Mouse (Mus musculus) hindbrain, embryonic 10.5 days (tissue): ENCODE data around the gene Eif4a1. TPM values are rescaled to one million over a fixed set of nuclear protein-coding genes. Genes with fewer than 3 reads are reported as not detected.
A peak's percentile ranks its signal among the peaks of the same experiment; 100 is the strongest.
"Not testable (repeated sequence)": the region's sequence is repeated elsewhere in the genome, so short reads cannot be mapped to it uniquely, and the experiment has no call there.

Source experiments
- DNase-seq: peaks from one replicate; pipeline ENCODE4 v3.0.0-alpha.2; 2017; ENCODE audit warnings: low spot score
- H3K27ac ChIP-seq: fragments of 300-500 bp; sonication (generic); 2 replicates; pipeline ENCODE4 v1.5.1; 2016; ENCODE audit warnings: mild to moderate bottlenecking, moderate library complexity
- H3K27me3 ChIP-seq: fragments of 300-500 bp; sonication (generic); 2 replicates; pipeline ENCODE4 v1.6.1; 2016; ENCODE audit warnings: mild to moderate bottlenecking; ENCODE audit not compliant: poor library complexity, insufficient read depth, severe bottlenecking
- H3K36me3 ChIP-seq: fragments of 300-500 bp; sonication (generic); 2 replicates; pipeline ENCODE4 v1.6.1; 2016; ENCODE audit warnings: mild to moderate bottlenecking, moderate library complexity
- H3K4me1 ChIP-seq: fragments of 300-500 bp; sonication (generic); replicated peaks from 2 replicates; pipeline ENCODE4 v1.6.1; 2016; ENCODE audit warnings: mild to moderate bottlenecking
- H3K4me3 ChIP-seq: fragments of 300-500 bp; sonication (generic); 2 replicates; pipeline ENCODE4 v1.5.1; 2016; ENCODE audit warnings: mild to moderate bottlenecking, moderate library complexity
- H3K9me3 ChIP-seq: fragments of 300-500 bp; sonication (generic); 2 replicates; pipeline ENCODE4 v1.6.1; 2016; ENCODE audit warnings: mild to moderate bottlenecking, moderate library complexity
- WGBS: fragments of 180-500 bp; shearing (Covaris S2); methylation state at CpG from one replicate; pipeline ENCODE4 v1.1.7; 2016; 5-methylcytosine and 5-hydroxymethylcytosine counted together
- polyA plus RNA-seq: library from polyadenylated mRNA; unstranded; fragments of >200 nt; fragmentation: Nextera tagmentation; extraction: Ambion mirVana; gene quantifications from 2 replicates; pipeline ENCODE4 v1.2.1, GENCODE M21; 2016

Eif4a1 gene
- polyA plus RNA-seq, 1 experiment from 2014 or later = 935 TPM

DNA sequence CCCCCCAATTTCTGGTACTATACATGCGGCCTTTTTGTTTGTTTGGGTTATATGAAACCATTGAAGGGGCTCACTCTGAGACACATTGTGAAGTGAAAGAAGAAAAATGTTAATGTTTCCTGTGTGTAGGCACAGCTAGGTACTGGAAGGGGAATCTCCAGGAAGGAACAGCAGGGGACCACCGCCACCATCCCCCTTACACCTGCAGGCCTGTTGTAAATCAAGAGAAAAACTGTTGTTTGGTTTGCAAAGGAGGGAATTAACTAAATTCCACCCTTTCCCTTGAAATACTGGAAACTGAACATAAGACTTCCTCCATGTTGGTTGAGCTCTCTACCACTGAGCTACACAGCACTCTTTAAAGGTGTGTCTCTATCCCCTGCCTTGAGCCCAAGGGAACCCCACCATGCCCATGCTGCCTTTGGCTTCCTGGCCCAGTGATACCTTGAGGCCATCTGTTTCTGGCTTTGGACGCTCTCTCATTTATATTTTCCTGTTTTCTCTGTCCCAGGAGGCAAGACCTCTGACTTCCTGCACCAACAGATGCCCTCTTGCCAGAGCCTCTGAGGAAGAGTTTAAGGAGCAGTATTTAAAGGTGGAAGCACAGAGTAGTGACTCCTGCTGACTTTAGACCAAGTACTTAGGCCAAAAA is 36.5 kb upstream of the Eif4a1 start:
- no peaks in the 10 kb centered on the region for H3K9me3 ChIP-seq
- H3K4me1 ChIP-seq = peaks cover 29% of the 10 kb centered on the region

GRCm38 (mm10) chr11:69707873-69708381 is 35.7 kb upstream of the Eif4a1 start:
- no peaks in the 10 kb centered on the region for H3K9me3 ChIP-seq
- H3K36me3 ChIP-seq = no peaks in the 10 kb centered on the region
- peaks cover 22% of the 10 kb centered on the region for H3K4me1 ChIP-seq
- H3K27ac ChIP-seq = no peak overlapping the region
- H3K4me3 ChIP-seq = no peak overlapping the region
- WGBS = 87% methylated on average over 4 of the region's 4 CpGs
- H3K27me3 ChIP-seq = no peaks in the 10 kb centered on the region
- no peak for DNase-seq

More for the DNA sequence above, 36.5 kb upstream of the Eif4a1 start:
- Histone ChIP-seq H3K27me3 (no peaks in the 10 kb centered on the region), H3K4me3 (no peak overlapping the region), H3K36me3 (no peaks in the 10 kb centered on the region), H3K27ac (no peak overlapping the region)
- DNase-seq = no peak
- WGBS = 71% methylated on average over 3 of the region's 3 CpGs

- 91% methylated on average over 4 of the region's 4 CpGs for WGBS
- H3K9me3 ChIP-seq = no peaks in the 10 kb centered on the region
- no peak for DNase-seq
These were observed 35.2 kb upstream of the Eif4a1 start for GRCm38 (mm10) chr11:69707480-69707847.

GRCm38 (mm10) chr11:69706775-69707479 is 34.7 kb upstream of the Eif4a1 start:
- Histone ChIP-seq H3K36me3 (no peaks in the 10 kb centered on the region), H3K4me3 (no peak overlapping the region), H3K27me3 (no peaks in the 10 kb centered on the region), H3K9me3 (no peaks in the 10 kb centered on the region), H3K27ac (no peak overlapping the region), H3K4me1 (peaks cover 22% of the 10 kb centered on the region)
- WGBS = 48% methylated on average over 6 of the region's 6 CpGs
- DNase-seq = no peak

More at GRCm38 (mm10) chr11:69707480-69707847, 35.2 kb upstream of the Eif4a1 start:
- Histone ChIP-seq H3K27me3 (no peaks in the 10 kb centered on the region), H3K4me1 (peaks cover 22% of the 10 kb centered on the region), H3K36me3 (no peaks in the 10 kb centered on the region), H3K27ac (no peak overlapping the region), H3K4me3 (no peak overlapping the region)

- 49% methylated on average over 2 of the region's 2 CpGs for WGBS
- Histone ChIP-seq H3K27me3 (no peaks in the 10 kb centered on the region), H3K4me1 (peaks cover 18% of the 10 kb centered on the region), H3K9me3 (no peaks in the 10 kb centered on the region), H3K4me3 (no peak overlapping the region), H3K36me3 (no peaks in the 10 kb centered on the region), H3K27ac (no peak overlapping the region)
- DNase-seq = no peak
These were observed 32.4 kb upstream of the Eif4a1 start for GRCm38 (mm10) chr11:69704613-69705010.

DNA sequence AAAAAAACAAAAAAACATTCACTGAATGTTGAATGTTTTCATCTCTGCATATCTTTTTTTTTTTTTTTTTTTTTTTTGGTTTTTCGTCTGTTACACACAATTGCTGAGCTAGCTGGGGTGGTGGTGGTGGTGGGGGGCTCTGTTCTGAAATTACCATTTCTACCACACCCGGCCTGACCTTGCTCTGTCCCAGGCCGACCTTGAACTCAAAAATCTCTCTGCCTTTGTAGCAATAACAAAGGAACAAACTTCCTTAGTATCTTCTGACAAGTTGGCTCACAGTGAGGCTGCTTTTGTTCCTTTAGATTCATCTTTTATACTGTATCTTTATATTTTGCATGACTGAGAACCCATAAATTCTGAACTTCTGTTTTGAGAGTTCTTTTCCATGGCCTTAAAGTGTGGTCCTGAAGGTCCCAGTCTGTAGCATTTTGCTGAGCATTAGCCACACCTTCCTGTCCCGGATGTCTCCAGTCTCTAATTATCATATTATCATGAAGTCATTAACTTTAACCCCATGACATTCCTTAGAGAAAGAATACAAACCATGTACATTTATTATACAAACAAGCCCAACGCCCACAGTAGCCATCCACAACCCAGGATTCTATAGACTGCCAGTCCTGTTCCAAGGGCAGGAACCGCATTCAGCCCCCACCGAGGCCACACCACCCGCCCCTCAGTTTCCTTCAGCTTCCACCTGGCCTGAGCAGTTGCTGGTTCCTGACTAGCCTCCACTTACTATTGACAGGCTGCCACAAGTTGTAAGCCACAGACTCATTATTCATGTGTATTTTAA is 31.8 kb upstream of the Eif4a1 start:
- DNase-seq = no peak
- H3K27ac ChIP-seq = no peak overlapping the region
- H3K9me3 ChIP-seq = no peaks in the 10 kb centered on the region
- H3K36me3 ChIP-seq = no peaks in the 10 kb centered on the region
- no peak overlapping the region for H3K4me3 ChIP-seq
- H3K27me3 ChIP-seq = no peaks in the 10 kb centered on the region
- H3K4me1 ChIP-seq = peaks cover 12% of the 10 kb centered on the region
- WGBS = 68% methylated on average over 8 of the region's 8 CpGs

DNA sequence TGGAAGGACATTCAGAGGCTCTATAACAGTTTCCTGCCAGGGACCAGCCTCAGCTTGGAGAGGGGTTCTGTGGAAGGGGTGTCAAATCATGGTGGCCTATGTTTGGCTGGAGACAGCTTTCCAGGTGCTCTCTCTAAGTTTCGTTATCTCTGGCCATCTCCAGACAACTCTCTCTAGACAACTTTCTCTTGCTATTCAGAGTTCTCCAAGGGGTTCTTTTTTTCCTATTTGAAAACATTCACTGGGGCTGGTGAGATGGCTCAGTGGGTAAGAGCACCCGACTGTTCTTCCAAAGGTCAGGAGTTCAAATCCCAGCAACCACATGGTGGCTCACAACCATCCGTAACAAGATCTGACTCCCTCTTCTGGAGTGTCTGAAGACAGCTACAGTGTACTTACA is 31.2 kb upstream of the Eif4a1 start:
- not testable (repeated sequence) for H3K9me3 ChIP-seq, H3K27ac ChIP-seq, H3K27me3 ChIP-seq, H3K36me3 ChIP-seq, DNase-seq, H3K4me1 ChIP-seq, H3K4me3 ChIP-seq
- WGBS = 75% methylated on average over 3 of the region's 3 CpGs

DNA sequence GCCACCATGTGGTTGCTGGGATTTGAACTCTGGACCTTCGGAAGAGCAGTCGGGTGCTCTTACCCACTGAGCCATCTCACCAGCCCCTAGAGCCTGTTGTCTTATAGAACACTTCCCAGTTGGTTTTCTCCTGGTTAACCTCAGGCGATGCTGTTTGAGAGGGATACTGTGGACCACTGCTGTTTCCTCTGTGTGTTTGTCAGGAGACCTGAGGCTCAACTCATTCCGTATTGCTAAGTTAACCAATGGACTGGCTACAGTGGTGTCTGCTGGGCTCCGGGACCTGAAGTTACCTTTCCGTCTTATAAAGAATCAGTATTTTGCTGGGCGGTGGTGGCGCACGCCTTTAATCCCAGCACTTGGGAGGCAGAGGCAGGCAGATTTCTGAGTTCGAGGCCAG is 30.7 kb upstream of the Eif4a1 start:
- not testable (repeated sequence) for H3K36me3 ChIP-seq, DNase-seq, H3K9me3 ChIP-seq, H3K27me3 ChIP-seq, H3K27ac ChIP-seq, H3K4me1 ChIP-seq, H3K4me3 ChIP-seq
- WGBS = 92% methylated on average over 10 of the region's 10 CpGs

- DNase-seq = no peak
- Histone ChIP-seq H3K27ac (no peak overlapping the region), H3K4me3 (no peak overlapping the region), H3K27me3 (0 out of 2 replicates have a peak, but pooled peaks cover 9% of the 10 kb centered on the region), H3K9me3 (no peaks in the 10 kb centered on the region), H3K4me1 (peaks cover 13% of the 10 kb centered on the region), H3K36me3 (no peaks in the 10 kb centered on the region)
- WGBS = 75% methylated on average over 1 of the region's 1 CpGs
These were observed 27.4 kb upstream of the Eif4a1 start for GRCm38 (mm10) chr11:69699595-69699994.

GRCm38 (mm10) chr11:69698574-69698973 is 26.4 kb upstream of the Eif4a1 start:
- Histone ChIP-seq H3K9me3 (no peaks in the 10 kb centered on the region), H3K4me1 (peaks cover 13% of the 10 kb centered on the region), H3K4me3 (no peak overlapping the region), H3K27ac (no peak overlapping the region), H3K27me3 (0 out of 2 replicates have a peak, but pooled peaks cover 9% of the 10 kb centered on the region), H3K36me3 (no peaks in the 10 kb centered on the region)
- DNase-seq = no peak
- WGBS = 73% methylated on average over 5 of the region's 5 CpGs

DNA sequence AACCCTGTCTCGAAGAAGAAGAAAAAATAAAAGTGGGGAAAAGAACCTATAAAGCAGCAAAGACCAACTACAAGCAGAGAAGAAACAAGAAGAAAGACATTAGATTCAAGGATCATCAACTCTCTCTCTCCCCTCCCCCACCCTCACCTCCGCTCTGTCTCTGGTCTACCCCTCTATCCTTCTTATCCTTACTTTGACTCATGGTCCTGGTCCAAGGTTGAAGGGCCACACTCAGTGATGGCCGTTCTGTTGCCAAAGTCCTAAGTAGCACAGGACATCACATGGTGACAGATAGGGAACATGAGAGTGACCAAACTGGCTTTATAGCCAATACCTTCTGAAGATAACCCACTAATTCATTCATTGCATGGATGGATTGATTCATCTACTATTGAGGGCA is 25.2 kb upstream of the Eif4a1 start:
- Histone ChIP-seq H3K27ac (no peak overlapping the region), H3K27me3 (0 out of 2 replicates have a peak, but pooled peaks cover 9% of the 10 kb centered on the region), H3K9me3 (no peaks in the 10 kb centered on the region), H3K4me1 (peaks cover 18% of the 10 kb centered on the region), H3K36me3 (no peaks in the 10 kb centered on the region), H3K4me3 (no peak overlapping the region)
- WGBS = 89% methylated on average over 3 of the region's 3 CpGs
- DNase-seq = no peak

GRCm38 (mm10) chr11:69695361-69696181 is 23.3 kb upstream of the Eif4a1 start, which contains the start of the genes Tnfsf12 and Tnfsfm13:
Gene Tnfsf12, minus strand, starts transcription at chr11:69695849.
Gene Tnfsfm13, minus strand, starts transcription at chr11:69696098.
- Histone ChIP-seq H3K36me3 (no peaks in the 10 kb centered on the region), H3K4me1 (peaks cover 18% of the 10 kb centered on the region), H3K9me3 (no peaks in the 10 kb centered on the region), H3K4me3 (peak within 1 kb of the TSS; percentile 59), H3K27ac (peak within 1 kb of the TSS; percentile 89), H3K27me3 (0 out of 2 replicates have a peak, but pooled peaks cover 9% of the 10 kb centered on the region)
- WGBS = 1% methylated on average over 40 of the region's 41 CpGs
- DNase-seq = peak; percentile 60
